Mouse (Mus musculus) spleen, postnatal 0 days (tissue): ENCODE results near the gene Tlr3. TPM values are rescaled to one million over a fixed set of nuclear protein-coding genes. Genes with fewer than 3 reads are reported as not detected.

Source experiments
- polyA plus RNA-seq: library from polyadenylated mRNA; unstranded; fragments of >200 nt; fragmentation: Nextera tagmentation; extraction: Ambion mirVana; gene quantifications from 2 replicates; pipeline ENCODE4 v1.2.1, GENCODE M21; 2015

Gene Tlr3
- polyA plus RNA-seq, result 1.7 and 1.9 TPM in 2 replicates

DNA sequence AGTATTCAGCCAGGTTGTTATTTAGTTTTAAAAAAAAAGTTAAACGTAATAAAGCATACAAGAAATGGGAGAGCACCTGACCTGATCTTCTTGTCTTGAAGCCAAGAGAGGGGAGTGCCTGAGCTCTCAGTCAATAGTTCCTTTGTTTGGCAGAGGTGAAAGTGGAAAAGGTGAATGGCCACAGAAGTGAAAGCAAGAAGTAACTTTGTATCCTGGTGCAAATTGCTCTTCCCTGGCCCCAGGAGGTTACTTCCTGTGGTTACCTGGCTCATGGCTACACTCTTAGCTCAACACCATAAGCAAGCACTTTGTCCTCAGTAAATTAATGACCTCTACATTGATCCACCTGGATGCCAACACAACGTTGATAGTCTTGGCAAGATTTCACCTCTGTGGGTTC lies at the start of gene Tlr3:
Gene Tlr3 (minus strand): TSS at position 199 of the 400 bp plus-strand sequence.

DNA sequence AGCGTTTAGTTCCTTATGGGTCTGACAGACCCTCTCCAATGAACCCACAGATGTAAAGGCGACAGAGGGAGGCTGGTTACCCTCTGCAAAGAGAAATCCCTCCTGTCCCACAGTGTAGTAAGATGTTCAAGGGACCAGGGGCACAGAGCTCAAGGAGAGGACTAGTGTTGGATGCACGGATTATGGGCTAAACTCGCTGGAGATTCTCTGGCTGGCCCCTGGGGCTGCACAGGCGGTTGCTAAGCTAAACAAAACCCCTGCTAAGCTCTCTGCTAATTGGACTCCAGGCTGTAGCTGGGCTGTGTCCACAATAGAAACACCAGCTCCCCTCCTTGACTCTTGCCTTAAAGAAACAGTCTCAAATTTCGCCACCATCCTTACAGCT lies 28.9 kb downstream of the Tlr3 start, which contains the start of gene Fam149a:
Gene Fam149a (minus strand): TSS at position 329 of the 385 bp plus-strand sequence.

Other genes starting within 250 kb of the Tlr3 start
- gene F11, start 149.0 kb downstream of the Tlr3 start, polyA plus RNA-seq, result not detected in 2 replicates
- gene Klkb1, start 116.2 kb downstream of the Tlr3 start, polyA plus RNA-seq, result not detected in 2 replicates
- gene Gm45753, start 102.6 kb downstream of the Tlr3 start, polyA plus RNA-seq, result not detected in 2 replicates
- 1.0 and 1.5 TPM in 2 replicates for gene Cyp4v3, start 77.9 kb downstream of the Tlr3 start, polyA plus RNA-seq
- 2.2 and 2.4 TPM in 2 replicates for gene Fam149a, start 28.8 kb downstream of the Tlr3 start, polyA plus RNA-seq
- 34.5 and 42.8 TPM in 2 replicates for gene Sorbs2, start 96.7 kb upstream of the Tlr3 start, polyA plus RNA-seq